Mouse (Mus musculus) forebrain, embryonic 15.5 days (tissue): Measurements from ENCODE around the gene Clic1. TPM values are rescaled to one million over a fixed set of nuclear protein-coding genes. Genes with fewer than 3 reads are reported as not detected.
A peak's percentile ranks its signal among the peaks of the same experiment; 100 is the strongest.

Source experiments
- ATAC-seq: fragments of 200-750 bp; cut with Nextera tagmentation; replicated peaks from 2 replicates; pipeline ENCODE4 v1.8.0; 2017; ENCODE audit warnings: mild to moderate bottlenecking, moderate TSS enrichment, moderate library complexity
- H3K27ac ChIP-seq: fragments of 300-500 bp; sonication (generic); replicated peaks from 2 replicates; pipeline ENCODE4 v1.5.1; 2015; ENCODE audit warnings: mild to moderate bottlenecking, inconsistent platforms
- H3K27me3 ChIP-seq: fragments of 300-500 bp; sonication (generic); 2 replicates; pipeline ENCODE4 v1.6.1; 2015; ENCODE audit warnings: inconsistent platforms
- H3K36me3 ChIP-seq: fragments of 300-500 bp; sonication (generic); 2 replicates; pipeline ENCODE4 v1.6.1; 2015; ENCODE audit warnings: mild to moderate bottlenecking, inconsistent platforms
- H3K4me1 ChIP-seq: fragments of 300-500 bp; sonication (generic); 2 replicates; pipeline ENCODE4 v1.6.1; 2015; ENCODE audit warnings: inconsistent platforms
- H3K4me2 ChIP-seq: fragments of 300-500 bp; sonication (generic); replicated peaks from 2 replicates; pipeline ENCODE4 v1.6.1; 2015; ENCODE audit warnings: mild to moderate bottlenecking, inconsistent platforms
- H3K4me3 ChIP-seq: fragments of 300-500 bp; sonication (generic); 2 replicates; pipeline ENCODE4 v1.5.1; 2015; ENCODE audit warnings: mild to moderate bottlenecking, inconsistent platforms
- H3K9ac ChIP-seq: fragments of 300-500 bp; sonication (generic); replicated peaks from 2 replicates; pipeline ENCODE4 v1.6.1; 2015; ENCODE audit warnings: mild to moderate bottlenecking, inconsistent platforms
- H3K9me3 ChIP-seq: fragments of 300-500 bp; sonication (generic); 2 replicates; pipeline ENCODE4 v1.6.1; 2016; ENCODE audit warnings: inconsistent platforms
- WGBS: fragments of 180-500 bp; shearing (Covaris S2); methylation state at CpG from one replicate; pipeline ENCODE4 v1.1.7; 2015; ENCODE audit warnings: mixed read lengths; 5-methylcytosine and 5-hydroxymethylcytosine counted together
- polyA plus RNA-seq: library from polyadenylated mRNA; unstranded; fragments of >200 nt; fragmentation: Nextera tagmentation; extraction: Ambion mirVana; gene quantifications from 2 replicates; pipeline ENCODE4 v1.2.1, GENCODE M21; 2015

Gene Clic1
- polyA plus RNA-seq, 1 experiment from 2014 or later: 98.4 TPM

DNA sequence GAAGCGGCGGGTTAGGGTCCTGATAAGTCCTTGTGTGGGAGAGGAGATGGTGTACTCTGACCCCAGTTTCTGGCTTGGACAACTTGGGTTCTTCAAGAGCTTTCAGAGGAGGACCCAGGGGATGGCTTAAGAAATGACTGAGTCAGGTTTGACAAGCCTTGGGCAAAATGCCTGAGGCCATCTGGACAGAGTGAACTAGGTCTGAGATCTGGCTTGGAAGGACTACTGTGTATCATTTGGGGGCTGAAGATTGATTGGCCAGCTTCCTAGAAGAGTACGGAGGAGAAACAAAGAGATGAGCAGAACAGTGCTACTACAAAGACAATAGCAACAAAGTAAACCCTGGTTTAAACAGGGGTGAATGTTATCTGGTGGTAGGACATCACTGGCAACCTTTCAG, 13.7 kb downstream of the Clic1 start:
- peaks cover 24% of the 10 kb centered on the region; the same call in 1 of the 2 replicates for H3K27me3 ChIP-seq
- H3K4me2 ChIP-seq: no peak overlapping the region
- WGBS: 95% methylated on average over 3 of the region's 3 CpGs
- no peak overlapping the region for H3K27ac ChIP-seq
- peaks cover 23% of the 10 kb centered on the region; the same call in 1 of the 2 replicates for H3K36me3 ChIP-seq
- no peak overlapping the region for H3K9ac ChIP-seq
- no peak overlapping the region for H3K4me3 ChIP-seq
- peaks cover 38% of the 10 kb centered on the region for H3K4me1 ChIP-seq
- no peaks in the 10 kb centered on the region for H3K9me3 ChIP-seq
- ATAC-seq: no peak

DNA sequence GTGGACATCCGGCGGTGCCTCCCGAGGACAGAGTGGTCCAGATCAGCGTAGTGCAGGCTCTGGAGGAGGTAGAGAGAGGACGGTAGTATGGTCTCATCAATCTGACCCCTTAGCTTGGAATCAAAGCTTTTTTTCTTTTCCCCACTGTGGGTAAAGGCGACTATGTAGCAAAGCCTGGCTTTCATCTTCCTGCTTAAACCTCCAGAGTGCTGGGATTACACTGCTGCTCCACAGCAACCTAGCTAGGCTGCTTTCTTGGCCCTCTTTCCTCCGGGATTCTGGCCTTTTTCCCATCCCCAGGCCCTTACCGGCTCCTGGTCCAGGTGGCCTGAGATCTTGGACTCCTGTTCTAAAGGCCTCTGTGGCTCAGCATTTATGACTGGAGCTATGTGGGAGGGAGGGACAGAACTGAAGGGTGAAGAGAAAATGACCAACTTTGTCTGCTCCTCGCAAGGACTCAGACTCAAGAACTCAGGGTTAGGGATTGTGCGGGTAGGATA, 14.7 kb downstream of the Clic1 start:
- Histone ChIP-seq H3K9ac (no peak overlapping the region), H3K36me3 (peaks cover 23% of the 10 kb centered on the region; the same call in 1 of the 2 replicates), H3K4me1 (peaks cover 35% of the 10 kb centered on the region), H3K27ac (no peak overlapping the region), H3K4me3 (no peak overlapping the region), H3K9me3 (no peaks in the 10 kb centered on the region), H3K27me3 (peaks cover 24% of the 10 kb centered on the region; the same call in 1 of the 2 replicates), H3K4me2 (no peak overlapping the region)
- WGBS: 36% methylated on average over 10 of the region's 10 CpGs
- ATAC-seq: no peak

DNA sequence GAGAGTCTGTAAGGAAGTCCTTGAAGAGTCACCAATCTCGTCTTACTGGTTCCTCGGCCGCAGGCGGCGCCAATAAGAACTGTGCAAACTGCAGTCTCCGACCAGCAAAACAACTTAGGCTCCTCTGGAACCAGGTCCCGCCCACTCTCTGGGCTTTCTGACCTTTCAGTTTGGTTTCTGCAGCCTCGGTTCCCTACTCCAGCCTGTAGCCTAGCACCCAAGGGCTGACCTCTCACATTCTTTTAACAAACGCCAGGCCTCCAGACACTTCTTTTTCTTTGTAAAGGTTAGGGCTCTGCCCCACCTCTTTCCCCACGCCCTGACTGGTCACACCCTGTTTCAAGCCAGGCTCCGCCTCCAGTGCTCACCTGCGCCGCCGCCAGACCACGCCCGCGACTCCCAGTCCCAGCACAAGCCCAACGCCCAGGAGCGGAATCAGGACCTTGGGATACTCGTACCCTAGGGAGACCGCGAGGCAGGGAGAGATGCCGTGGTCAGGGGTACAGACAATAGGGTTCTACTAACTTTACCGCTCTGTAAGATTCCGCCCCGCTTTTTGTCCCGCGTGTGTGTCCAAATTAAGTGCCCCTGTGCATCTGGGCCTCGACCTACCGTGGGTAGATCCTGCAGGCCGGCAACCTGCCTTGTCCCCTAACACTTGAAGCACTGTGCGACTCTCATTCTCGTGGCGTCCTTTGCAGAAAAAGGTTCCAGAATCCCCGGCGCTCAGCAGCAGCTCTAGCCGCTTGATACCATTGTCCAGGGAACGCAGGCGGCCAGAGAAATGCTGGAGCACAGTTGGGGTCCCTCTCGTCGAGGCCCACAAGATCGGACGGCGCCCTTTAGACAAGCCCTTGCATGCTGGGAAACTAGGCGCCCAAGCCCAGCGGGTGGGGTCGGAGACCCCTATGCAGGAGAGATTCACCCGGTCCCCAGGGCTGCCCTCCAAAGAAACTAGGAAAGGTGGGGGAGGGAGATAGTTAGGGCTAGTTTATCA, 15.5 kb downstream of the Clic1 start, which contains the start of gene Ly6g6c:
Gene Ly6g6c, plus strand, starts transcription at position 438 of the 997 bp plus-strand sequence.
- peak within 1 kb of the TSS; percentile 38 for H3K4me2 ChIP-seq
- ATAC-seq: no peak
- H3K9me3 ChIP-seq: no peaks in the 10 kb centered on the region
- H3K36me3 ChIP-seq: peaks cover 23% of the 10 kb centered on the region; the same call in 1 of the 2 replicates
- peaks cover 29% of the 10 kb centered on the region for H3K4me1 ChIP-seq
- H3K27me3 ChIP-seq: peaks cover 24% of the 10 kb centered on the region; the same call in 1 of the 2 replicates
- no peak within 1 kb of the TSS; the same call in 1 of the 2 replicates for H3K9ac ChIP-seq
- 2% methylated on average over 48 of the region's 48 CpGs for WGBS
- H3K4me3 ChIP-seq: peak within 1 kb of the TSS; percentile 12
- no peak within 1 kb of the TSS for H3K27ac ChIP-seq

DNA sequence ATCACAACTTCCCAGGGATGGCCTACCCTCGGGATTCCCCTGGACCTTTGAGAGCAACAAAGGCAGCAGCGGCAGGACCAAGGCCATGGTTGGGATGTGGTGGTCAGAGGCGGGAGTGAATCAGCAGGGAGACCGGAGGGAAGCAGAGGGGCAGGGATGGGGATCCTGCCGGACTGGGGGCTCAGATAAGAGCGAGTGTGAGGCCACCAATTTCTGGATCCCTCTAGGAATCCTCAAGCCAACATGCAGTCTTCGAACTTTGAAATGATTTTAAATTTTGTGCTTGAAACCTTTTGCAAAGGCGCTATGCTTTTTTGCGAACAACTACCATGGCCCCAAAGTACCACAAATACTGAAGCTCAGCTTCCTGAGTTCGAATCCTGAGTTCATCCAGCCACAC, 16.3 kb downstream of the Clic1 start, which contains the start of gene Mpig6b:
Gene Mpig6b, minus strand, starts transcription at position 101 of the 400 bp plus-strand sequence.
- Histone ChIP-seq H3K4me3 (peak within 1 kb of the TSS; percentile 12), H3K9me3 (no peaks in the 10 kb centered on the region), H3K27ac (no peak within 1 kb of the TSS), H3K27me3 (peaks cover 24% of the 10 kb centered on the region; the same call in 1 of the 2 replicates), H3K9ac (no peak within 1 kb of the TSS; the same call in 1 of the 2 replicates), H3K4me2 (peak within 1 kb of the TSS; percentile 38), H3K36me3 (peaks cover 18% of the 10 kb centered on the region; the same call in 1 of the 2 replicates), H3K4me1 (peaks cover 21% of the 10 kb centered on the region)
- 46% methylated on average over 10 of the region's 10 CpGs for WGBS
- ATAC-seq: no peak

DNA sequence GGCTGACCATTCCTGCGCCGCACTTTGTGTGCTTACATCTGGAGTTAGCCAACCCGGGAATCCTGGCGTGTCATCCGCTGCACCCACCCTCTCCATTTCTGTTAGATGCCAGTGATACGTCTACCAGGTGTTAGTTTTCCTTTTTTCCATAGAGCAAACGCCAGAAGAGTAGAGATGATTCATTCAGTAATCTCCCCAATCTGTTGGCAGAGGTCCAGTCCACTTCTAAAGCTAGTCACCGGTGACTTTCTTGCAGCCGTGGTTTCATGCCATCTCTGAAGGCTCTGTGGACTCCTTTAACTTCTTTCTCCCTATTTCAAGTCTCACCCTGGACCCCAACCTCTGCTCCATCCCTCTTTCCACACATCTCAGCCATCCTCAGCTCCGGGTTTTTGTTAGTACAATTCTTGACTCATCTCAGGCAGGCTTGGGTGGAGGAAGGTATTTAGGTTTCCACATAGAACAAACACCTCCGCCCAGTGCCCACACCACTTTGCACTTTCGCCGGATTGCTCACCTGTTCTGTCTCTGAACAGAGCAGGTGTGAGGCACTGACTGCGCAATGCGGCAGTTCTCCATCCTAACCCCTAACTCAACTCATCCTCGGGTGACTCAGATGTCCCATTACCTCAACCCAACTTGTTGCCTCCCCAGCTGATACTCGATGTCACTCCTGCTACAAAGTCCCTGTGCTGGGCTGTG, 18.6 kb downstream of the Clic1 start:
- peaks cover 24% of the 10 kb centered on the region; the same call in 1 of the 2 replicates for H3K27me3 ChIP-seq
- peaks cover 14% of the 10 kb centered on the region for H3K4me1 ChIP-seq
- no peak for ATAC-seq
- H3K4me2 ChIP-seq: no peak overlapping the region
- no peak overlapping the region for H3K4me3 ChIP-seq
- no peaks in the 10 kb centered on the region for H3K36me3 ChIP-seq
- H3K27ac ChIP-seq: no peak overlapping the region
- 84% methylated on average over 17 of the region's 17 CpGs for WGBS
- H3K9ac ChIP-seq: no peak overlapping the region
- no peaks in the 10 kb centered on the region for H3K9me3 ChIP-seq

DNA sequence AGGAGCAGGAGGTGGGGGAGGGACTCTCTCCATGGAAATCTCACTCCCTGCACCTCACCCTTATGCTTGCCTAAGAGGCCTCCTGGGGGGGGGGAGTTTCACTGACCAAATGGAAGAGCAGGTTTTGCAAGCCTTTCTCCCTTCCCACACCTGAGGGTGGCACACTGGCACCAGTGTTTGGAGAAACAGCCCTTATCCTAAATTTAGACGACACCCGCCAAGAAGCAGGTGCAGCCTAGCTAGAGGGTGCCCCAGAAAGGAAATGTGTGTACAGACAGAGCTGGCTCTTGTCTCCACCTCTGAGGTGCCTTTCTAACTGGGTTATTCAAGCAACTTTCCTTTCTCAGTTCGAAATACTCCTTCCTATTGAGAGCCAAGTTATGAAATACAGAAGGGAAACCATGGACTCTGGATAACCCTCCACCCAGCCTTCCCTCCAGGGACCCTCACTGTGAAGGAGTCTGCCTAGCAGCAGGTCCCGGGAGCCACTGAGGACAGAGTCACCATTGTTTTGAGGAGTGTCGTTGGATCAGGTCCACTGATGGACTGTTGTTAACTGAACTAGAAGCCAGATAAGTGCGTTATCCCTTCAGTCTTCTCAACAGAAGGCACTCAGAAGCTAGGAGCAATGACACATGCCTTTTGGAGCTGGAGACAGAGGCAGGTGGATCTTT, 20.9 kb downstream of the Clic1 start:
- Histone ChIP-seq H3K4me2 (no peak overlapping the region), H3K27me3 (peaks cover 5% of the 10 kb centered on the region; the same call in 1 of the 2 replicates), H3K36me3 (no peaks in the 10 kb centered on the region), H3K27ac (no peak overlapping the region), H3K4me3 (no peak overlapping the region), H3K9me3 (no peaks in the 10 kb centered on the region), H3K4me1 (0 out of 2 replicates have a peak, but pooled peaks cover under 1% of the 10 kb centered on the region), H3K9ac (no peak overlapping the region)
- WGBS: 56% methylated on average over 6 of the region's 6 CpGs
- no peak for ATAC-seq

DNA sequence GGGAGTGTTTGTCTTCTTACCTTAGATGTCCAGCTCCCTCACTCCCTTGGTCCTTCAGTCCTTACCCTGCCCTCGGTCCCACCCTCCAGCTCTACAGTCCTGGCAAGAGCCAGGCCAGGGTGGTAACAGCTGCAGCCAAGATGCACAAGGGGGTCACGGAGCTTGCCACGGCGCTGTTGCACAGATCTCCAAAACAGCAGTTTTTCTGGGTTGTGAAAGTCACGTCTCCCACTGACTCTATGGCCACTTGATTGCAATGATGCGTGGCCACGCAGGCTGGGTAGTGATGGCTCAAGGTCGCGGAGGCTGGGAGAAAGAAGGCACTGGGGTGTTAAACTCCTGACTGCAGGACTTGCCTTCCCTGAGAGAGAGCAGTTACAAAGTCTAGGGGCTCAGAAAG, 21.7 kb downstream of the Clic1 start:
- no peak for ATAC-seq
- no peak overlapping the region for H3K27ac ChIP-seq
- H3K4me1 ChIP-seq: peaks cover 2% of the 10 kb centered on the region; the same call in 1 of the 2 replicates
- WGBS: 90% methylated on average over 9 of the region's 9 CpGs
- H3K4me3 ChIP-seq: no peak overlapping the region
- H3K9me3 ChIP-seq: no peaks in the 10 kb centered on the region
- H3K36me3 ChIP-seq: no peaks in the 10 kb centered on the region
- H3K4me2 ChIP-seq: no peak overlapping the region
- H3K9ac ChIP-seq: no peak overlapping the region
- H3K27me3 ChIP-seq: peaks cover 4% of the 10 kb centered on the region; the same call in 1 of the 2 replicates

DNA sequence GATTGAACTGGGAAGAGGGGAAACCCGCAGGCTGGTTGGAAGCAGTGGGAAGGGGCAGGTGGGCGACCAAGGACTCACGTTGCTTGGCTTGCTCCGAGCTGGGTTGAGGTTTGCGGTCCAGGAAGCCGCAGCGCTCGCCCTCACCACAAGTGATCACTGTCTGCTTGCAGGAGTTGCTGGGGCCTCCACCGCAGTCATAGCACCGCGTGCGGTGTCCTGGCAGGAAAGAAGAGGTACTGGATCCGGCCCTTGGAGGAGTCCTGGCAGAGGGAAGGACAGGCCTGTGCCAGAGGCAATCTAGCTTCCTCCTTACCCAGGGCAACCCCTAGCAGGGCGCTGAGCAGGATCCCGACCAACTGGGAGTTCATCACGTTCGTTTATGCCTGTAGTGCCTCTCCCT, 24.3 kb downstream of the Clic1 start:
- H3K27ac ChIP-seq: no peak overlapping the region
- H3K36me3 ChIP-seq: no peaks in the 10 kb centered on the region
- no peak overlapping the region for H3K9ac ChIP-seq
- WGBS: 59% methylated on average over 17 of the region's 17 CpGs
- H3K27me3 ChIP-seq: no peaks in the 10 kb centered on the region
- no peak for ATAC-seq
- no peak overlapping the region for H3K4me3 ChIP-seq
- no peaks in the 10 kb centered on the region for H3K9me3 ChIP-seq
- H3K4me1 ChIP-seq: peaks cover 21% of the 10 kb centered on the region
- H3K4me2 ChIP-seq: no peak overlapping the region

DNA sequence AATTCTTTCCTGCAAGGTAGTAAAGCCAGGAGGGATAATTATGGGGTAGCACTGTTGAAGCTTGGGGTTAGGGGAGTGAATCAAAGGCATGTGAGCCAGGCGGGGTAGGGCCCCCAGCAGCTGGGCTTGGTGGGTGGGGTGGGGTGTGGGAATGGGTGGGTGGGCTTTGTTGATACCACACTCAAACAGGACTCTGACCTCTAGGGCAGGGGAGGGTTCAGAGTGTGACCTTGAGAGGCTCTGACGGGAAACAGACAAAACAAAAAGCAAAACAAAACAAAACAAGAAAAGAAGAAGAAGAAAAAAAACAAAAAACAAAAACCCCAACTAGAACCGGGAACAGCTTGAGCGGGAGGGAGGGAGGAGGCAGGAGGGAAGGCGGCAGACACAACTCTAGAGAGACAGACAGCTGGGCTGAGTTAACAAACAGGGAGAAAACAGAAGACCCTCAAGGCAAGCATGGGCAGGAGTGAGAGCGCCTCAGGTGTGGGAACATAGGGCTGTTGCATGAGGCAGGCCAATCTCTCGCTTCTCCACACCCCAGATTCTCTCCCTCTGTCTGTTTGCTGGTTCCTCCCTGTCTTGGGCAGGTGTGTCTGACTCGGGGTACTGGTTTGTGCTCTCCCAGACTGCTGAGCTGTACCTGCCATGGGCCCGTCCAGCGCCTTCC, 26.9 kb downstream of the Clic1 start, which contains the start of gene Ly6g6e:
Gene Ly6g6e, plus strand, starts transcription at position 396 of the 670 bp plus-strand sequence.
- Histone ChIP-seq H3K9ac (peak within 1 kb of the TSS; percentile 22; the same call in 1 of the 2 replicates), H3K4me2 (peak within 1 kb of the TSS; percentile 34), H3K27me3 (no peaks in the 10 kb centered on the region), H3K9me3 (no peaks in the 10 kb centered on the region), H3K4me1 (peaks cover 21% of the 10 kb centered on the region), H3K36me3 (no peaks in the 10 kb centered on the region), H3K27ac (peak within 1 kb of the TSS; percentile 74), H3K4me3 (peak within 1 kb of the TSS; percentile 25)
- WGBS: 28% methylated on average over 10 of the region's 10 CpGs
- ATAC-seq: peak; percentile 82

DNA sequence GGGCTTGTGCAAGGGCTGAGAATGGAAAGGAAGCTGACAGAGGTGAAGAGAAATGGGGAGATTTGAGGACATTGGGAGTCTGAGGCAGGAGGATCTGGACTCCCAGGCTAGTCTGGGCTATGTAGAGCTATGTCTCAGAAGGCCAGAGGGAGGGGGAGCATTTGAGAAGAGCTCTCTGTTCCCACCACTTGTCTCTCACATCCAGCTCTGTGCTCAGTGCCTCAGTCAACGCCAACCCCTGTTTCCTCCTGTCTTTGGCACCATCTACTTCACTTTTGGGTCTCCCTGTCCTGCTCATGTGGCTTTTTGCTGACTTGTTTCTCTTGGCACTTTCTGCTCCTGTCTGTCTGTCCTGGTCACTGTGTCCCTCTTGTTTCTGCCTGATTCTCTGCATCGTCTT, 27.5 kb downstream of the Clic1 start:
- ATAC-seq: peak; percentile 29; the same call in 1 of the 2 replicates
- Histone ChIP-seq H3K4me1 (peaks cover 21% of the 10 kb centered on the region), H3K4me2 (peak overlapping the region; percentile 34), H3K9ac (peak overlapping the region; percentile 22; the same call in 1 of the 2 replicates), H3K27ac (peak overlapping the region; percentile 74), H3K4me3 (peak overlapping the region; percentile 25), H3K27me3 (no peaks in the 10 kb centered on the region), H3K36me3 (no peaks in the 10 kb centered on the region), H3K9me3 (no peaks in the 10 kb centered on the region)
- 45% methylated on average over 2 of the region's 2 CpGs for whole genome bisulfite sequencing
